In genomic region chr17:88159851-88160676, GRCm38 (mm10) we compare ENCODE assay signal across 10 mouse cellular contexts.
A peak's percentile ranks its signal among the peaks of the same experiment; 100 is the strongest.
DNase-seq lines count a peak whose midpoint lies in the region; ATAC-seq lines count a peak whose summit lies in the region.
"Had no signal": no experiment of that assay in that cellular context is flagged by ENCODE, and none has a peak within 500 bp of the region (broad histone marks: within the 10 kb centered on the region; RNA-seq: fewer than 3 reads in every experiment).

No protein-coding gene starts in this region.

- no peaks in the 10 kb centered on the region for H3K36me3 ChIP-seq in kidney, embryonic 15.5 days
- no peaks in the 10 kb centered on the region for H3K36me3 ChIP-seq in embryonic facial prominence, embryonic 13.5 days
- no peaks in the 10 kb centered on the region for H3K36me3 ChIP-seq in hindbrain, embryonic 12.5 days
- H3K36me3 ChIP-seq in neural tube, embryonic 14.5 days (ENCODE audit: control insufficient read depth, insufficient read depth, low read length): no peaks in the 10 kb centered on the region
- H3K36me3 ChIP-seq in liver, embryonic 11.5 days (ENCODE audit: control insufficient read depth, insufficient read depth, low read length): no peaks in the 10 kb centered on the region

- H3K4me1 ChIP-seq in kidney, embryonic 15.5 days: peaks cover 17% of the 10 kb centered on the region
- peaks cover 14% of the 10 kb centered on the region for H3K4me1 ChIP-seq in embryonic facial prominence, embryonic 13.5 days
- H3K4me1 ChIP-seq in hindbrain, embryonic 12.5 days: peaks cover 9% of the 10 kb centered on the region
- H3K4me1 ChIP-seq in neural tube, embryonic 14.5 days (ENCODE audit: control insufficient read depth, insufficient read depth, low read length): no peaks in the 10 kb centered on the region
- H3K4me1 ChIP-seq in liver, embryonic 11.5 days (replicated peaks; ENCODE audit: control insufficient read depth, insufficient read depth, low read length): no peaks in the 10 kb centered on the region

- no peak for DNase-seq in kidney, adult 9 months
- no peak for DNase-seq in liver, embryonic 11.5 days (ENCODE audit: low spot score)
- DNase-seq in natural killer cell, adult 2 months (ENCODE audit: low spot score in 2 of 2): no peak
- DNase-seq: lung, postnatal 36 days had no signal

- no peaks in the 10 kb centered on the region for H3K9me3 ChIP-seq in kidney, embryonic 15.5 days (replicated peaks)
- H3K9me3 ChIP-seq in embryonic facial prominence, embryonic 13.5 days: no peaks in the 10 kb centered on the region
- H3K9me3 ChIP-seq in hindbrain, embryonic 12.5 days (replicated peaks): no peaks in the 10 kb centered on the region
- no peaks in the 10 kb centered on the region for H3K9me3 ChIP-seq in neural tube, embryonic 14.5 days (ENCODE audit: control insufficient read depth, low read length)
- no peaks in the 10 kb centered on the region for H3K9me3 ChIP-seq in liver, embryonic 11.5 days (ENCODE audit: control insufficient read depth, low read length)

- H3K27ac ChIP-seq in kidney, embryonic 15.5 days: no peak overlapping the region
- H3K27ac ChIP-seq in embryonic facial prominence, embryonic 13.5 days: no peak overlapping the region
- H3K27ac ChIP-seq in hindbrain, embryonic 12.5 days: no peak overlapping the region
- H3K27ac ChIP-seq in neural tube, embryonic 14.5 days (ENCODE audit: low read depth, low read length): no peak overlapping the region
- H3K27ac ChIP-seq in liver, embryonic 11.5 days (ENCODE audit: low read depth, low read length): no peak overlapping the region
- H3K27ac ChIP-seq: left cerebral cortex, adult 2 months had no signal

- no peaks in the 10 kb centered on the region for H3K27me3 ChIP-seq in kidney, embryonic 15.5 days
- H3K27me3 ChIP-seq in embryonic facial prominence, embryonic 13.5 days: peaks cover 10% of the 10 kb centered on the region
- H3K27me3 ChIP-seq in hindbrain, embryonic 12.5 days: no peaks in the 10 kb centered on the region; the same call in 1 of the 2 replicates
- no peaks in the 10 kb centered on the region for H3K27me3 ChIP-seq in neural tube, embryonic 14.5 days (ENCODE audit: control insufficient read depth, insufficient read depth, low read length)
- 0 out of 2 replicates have a peak, but pooled peaks cover 4% of the 10 kb centered on the region for H3K27me3 ChIP-seq in liver, embryonic 11.5 days (replicated peaks; ENCODE audit: control insufficient read depth, insufficient read depth, low read length)

- WGBS in kidney, embryonic 15.5 days: 54% methylated on average over 19 of the region's 19 CpGs
- WGBS in embryonic facial prominence, embryonic 13.5 days: 46% methylated on average over 19 of the region's 19 CpGs
- WGBS in hindbrain, embryonic 12.5 days: 48% methylated on average over 19 of the region's 19 CpGs
- 50% methylated on average over 19 of the region's 19 CpGs for WGBS in neural tube, embryonic 14.5 days
- WGBS in liver, embryonic 11.5 days: 47% methylated on average over 19 of the region's 19 CpGs

- no peak for ATAC-seq in kidney, embryonic 15.5 days (replicated peaks; ENCODE audit: low FRiP score)
- no peak for ATAC-seq in embryonic facial prominence, embryonic 13.5 days (ENCODE audit: insufficient number of reproducible peaks, insufficient read depth, low FRiP score, low TSS enrichment, low read depth)
- ATAC-seq in hindbrain, embryonic 12.5 days (ENCODE audit: low FRiP score): no peak
- ATAC-seq in neural tube, embryonic 14.5 days (ENCODE audit: low read depth): no peak
- no peak for ATAC-seq in liver, embryonic 11.5 days (replicated peaks; ENCODE audit: low FRiP score)

- H3K9ac ChIP-seq in kidney, embryonic 15.5 days: no peak overlapping the region
- H3K9ac ChIP-seq in embryonic facial prominence, embryonic 13.5 days: no peak overlapping the region
- H3K9ac ChIP-seq in hindbrain, embryonic 12.5 days: no peak overlapping the region
- no peak overlapping the region for H3K9ac ChIP-seq in neural tube, embryonic 14.5 days (replicated peaks; ENCODE audit: low read depth, low read length)
- no peak overlapping the region for H3K9ac ChIP-seq in liver, embryonic 11.5 days (ENCODE audit: low read depth, low read length)

- no peak overlapping the region for H3K4me3 ChIP-seq in kidney, embryonic 15.5 days (replicated peaks)
- no peak overlapping the region for H3K4me3 ChIP-seq in embryonic facial prominence, embryonic 13.5 days
- no peak overlapping the region for H3K4me3 ChIP-seq in hindbrain, embryonic 12.5 days
- no peak overlapping the region for H3K4me3 ChIP-seq in neural tube, embryonic 14.5 days (ENCODE audit: low read depth, low read length)
- no peak overlapping the region for H3K4me3 ChIP-seq in liver, embryonic 11.5 days (ENCODE audit: low read depth, low read length)
- H3K4me3 ChIP-seq: erythroblast, embryonic 14.5 days; left cerebral cortex, adult 2 months had no signal

- H3K4me2 ChIP-seq in kidney, embryonic 15.5 days: peak overlapping the region; percentile 40
- H3K4me2 ChIP-seq in embryonic facial prominence, embryonic 13.5 days: peak overlapping the region; percentile 43
- peak overlapping the region; percentile 38 for H3K4me2 ChIP-seq in hindbrain, embryonic 12.5 days (replicated peaks)
- peak overlapping the region; percentile 27; the same call in 1 of the 2 replicates for H3K4me2 ChIP-seq in neural tube, embryonic 14.5 days (ENCODE audit: low read depth, low read length)
- H3K4me2 ChIP-seq in liver, embryonic 11.5 days: no peak overlapping the region
